Mouse (Mus musculus) spleen, adult 12 weeks (tissue): Measurements from ENCODE around the gene Arhgap10.
A peak's percentile ranks its signal among the peaks of the same experiment; 100 is the strongest.

Experiments
- DNase-seq: peaks from one replicate; pipeline ENCODE4 v3.0.0; 2022; ENCODE audit warnings: low spot score

The Arhgap10 gene

GRCm38 (mm10) chr8:77404017-77404416 is 113.7 kb downstream of the Arhgap10 start:
- DNase-seq: no peak

GRCm38 (mm10) chr8:77401934-77402333 is 115.8 kb downstream of the Arhgap10 start:
- no peak for DNase-seq

DNA sequence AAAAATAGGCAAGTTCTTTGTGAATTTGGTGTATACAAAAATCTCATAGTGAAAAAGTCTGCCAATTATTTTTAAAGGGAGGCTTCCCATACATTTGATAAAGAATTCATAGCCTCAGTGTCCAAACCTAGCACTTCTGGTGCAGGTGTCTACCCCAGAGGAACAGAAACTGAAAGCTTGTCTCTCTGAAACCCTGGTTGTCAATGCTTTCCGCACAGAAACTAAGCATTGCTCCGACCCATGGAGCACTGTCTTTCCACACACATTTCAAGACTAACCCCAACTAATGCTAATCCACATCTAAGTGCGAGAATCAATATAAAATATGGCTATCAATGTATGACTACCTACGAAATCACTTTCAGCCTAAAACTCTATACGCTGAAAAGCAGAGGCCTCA is 116.6 kb downstream of the Arhgap10 start:
- DNase-seq: no peak

GRCm38 (mm10) chr8:77384080-77384479 is 133.7 kb downstream of the Arhgap10 start:
- DNase-seq: no peak

GRCm38 (mm10) chr8:77383671-77384070 is 134.1 kb downstream of the Arhgap10 start:
- DNase-seq: no peak

GRCm38 (mm10) chr8:77380844-77381243 is 136.9 kb downstream of the Arhgap10 start:
- no peak for DNase-seq

GRCm38 (mm10) chr8:77379300-77379699 is 138.5 kb downstream of the Arhgap10 start:
- DNase-seq: peak; percentile 5

DNA sequence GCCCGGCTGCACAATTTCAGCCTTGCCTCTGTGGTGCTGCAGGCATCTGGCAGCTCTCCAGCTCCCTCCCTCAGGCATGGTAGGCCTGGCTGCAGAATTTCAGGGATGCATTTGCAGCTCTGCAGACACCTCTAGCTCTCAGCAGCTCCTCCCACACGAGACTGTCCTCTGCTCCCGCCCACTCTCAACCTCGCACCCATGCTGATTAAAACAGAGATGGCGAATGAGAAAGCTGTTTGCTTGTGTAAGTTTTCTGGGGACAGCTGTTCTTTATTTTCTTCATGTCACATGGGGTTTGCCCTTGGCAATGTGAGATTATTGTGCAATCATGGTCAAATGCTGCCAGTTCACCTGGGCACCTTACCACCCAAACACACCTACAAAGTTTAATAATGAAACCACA is 141.3 kb downstream of the Arhgap10 start:
- no peak for DNase-seq

DNA sequence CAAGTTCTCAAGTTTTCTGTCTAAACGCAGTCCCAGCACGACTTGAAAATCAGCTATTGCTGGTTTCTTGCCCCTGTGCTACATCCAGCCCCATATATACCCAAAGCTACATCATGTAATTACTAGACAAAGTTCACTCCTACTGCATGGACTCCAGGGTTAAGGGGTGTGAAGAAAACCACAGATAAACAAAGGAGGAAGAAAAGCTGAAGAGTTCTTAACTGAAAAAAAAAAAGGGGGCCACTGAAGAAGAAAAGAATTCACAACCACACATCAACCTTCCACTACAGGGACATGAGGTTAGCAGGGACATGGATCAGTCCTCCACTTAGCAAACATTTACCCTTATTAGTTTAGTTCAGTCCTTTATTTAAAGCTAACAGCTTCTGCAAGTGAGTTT is 141.8 kb downstream of the Arhgap10 start:
- no peak for DNase-seq

GRCm38 (mm10) chr8:77371006-77371405 is 146.7 kb downstream of the Arhgap10 start:
- DNase-seq: no peak

DNA sequence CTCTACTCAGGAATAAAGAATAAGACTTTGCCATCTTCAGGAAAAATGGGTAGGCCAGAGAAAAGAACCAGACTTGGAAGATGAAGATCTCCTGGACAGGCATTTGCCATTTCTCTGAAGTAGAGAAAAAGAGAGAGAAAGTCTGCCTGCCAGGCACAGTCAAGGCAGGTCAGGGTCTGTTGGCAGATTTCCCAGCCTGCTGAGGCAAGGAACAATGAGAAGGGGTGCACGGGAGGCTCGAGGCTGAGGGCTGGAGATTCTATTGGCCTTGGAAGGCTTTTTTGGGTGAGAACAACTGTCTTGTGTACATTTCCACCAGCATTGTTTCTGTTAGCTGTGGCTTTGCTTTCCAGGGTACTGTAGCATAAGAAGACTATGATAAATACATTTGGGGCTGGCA is 147.4 kb downstream of the Arhgap10 start:
- no peak for DNase-seq

DNA sequence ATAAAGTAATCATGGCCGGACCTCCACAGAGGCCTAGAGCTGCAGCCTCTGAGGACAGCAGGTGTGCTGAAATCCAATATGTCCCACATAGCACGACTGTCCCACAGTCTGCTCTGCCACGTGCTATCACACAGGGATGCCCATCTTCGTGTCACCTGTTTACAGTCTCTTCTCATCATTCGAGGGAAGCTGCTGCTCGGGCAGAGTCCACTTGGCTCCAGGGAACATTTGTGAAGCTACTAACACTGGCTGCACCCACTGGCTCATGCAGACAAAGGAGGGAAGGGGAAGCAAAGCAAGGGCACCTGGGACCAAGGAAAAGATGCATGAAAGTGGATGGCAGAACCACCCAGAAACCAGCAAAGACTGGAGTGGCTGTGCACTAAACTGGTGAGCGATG is 148.1 kb downstream of the Arhgap10 start:
- DNase-seq: no peak

DNA sequence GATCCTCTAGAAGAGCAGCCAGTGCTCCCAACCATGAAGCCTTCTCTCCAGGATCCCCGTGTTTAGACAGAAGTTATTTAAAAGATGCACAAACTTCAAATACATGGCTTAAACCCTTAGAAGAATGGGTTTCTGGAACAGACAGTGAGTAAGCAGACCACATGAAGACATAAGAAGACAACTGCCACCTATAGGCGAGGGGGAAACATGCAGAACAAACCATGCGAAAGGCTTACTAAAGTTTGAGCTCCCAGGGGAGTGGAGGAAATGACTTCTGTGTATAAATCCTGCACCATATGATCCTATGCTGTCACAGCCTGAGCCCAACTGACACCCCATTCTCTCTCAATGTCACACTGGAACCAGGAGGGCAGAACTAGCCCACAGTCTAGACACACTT is 150.7 kb downstream of the Arhgap10 start:
- no peak for DNase-seq

GRCm38 (mm10) chr8:77366446-77366845 is 151.3 kb downstream of the Arhgap10 start:
- no peak for DNase-seq

DNA sequence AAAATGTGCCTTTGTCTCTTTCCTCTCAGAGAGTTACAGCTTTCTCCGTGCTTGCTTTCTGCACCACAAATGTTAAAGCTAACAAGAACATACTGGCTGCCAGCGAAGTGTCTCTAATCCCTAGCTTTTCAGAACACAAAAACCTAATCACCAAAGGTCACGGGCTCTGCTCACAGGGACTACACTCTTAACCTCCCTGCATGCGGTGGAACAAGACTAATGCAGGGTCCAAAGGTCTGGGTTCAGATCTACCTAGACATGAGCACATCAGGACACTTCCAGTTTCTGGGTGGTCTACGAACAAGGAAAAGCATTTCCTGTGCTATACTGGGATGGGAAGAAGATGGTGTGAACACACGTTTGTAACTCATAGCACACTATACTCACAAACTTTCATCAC is 151.8 kb downstream of the Arhgap10 start:
- DNase-seq: no peak

- DNase-seq: no peak
Measured at GRCm38 (mm10) chr8:77364472-77364871, 153.3 kb downstream of the Arhgap10 start.

GRCm38 (mm10) chr8:77360853-77361252 is 156.9 kb downstream of the Arhgap10 start:
- DNase-seq: no peak

- no peak for DNase-seq
Measured at GRCm38 (mm10) chr8:77360423-77360822, 157.3 kb downstream of the Arhgap10 start.

DNA sequence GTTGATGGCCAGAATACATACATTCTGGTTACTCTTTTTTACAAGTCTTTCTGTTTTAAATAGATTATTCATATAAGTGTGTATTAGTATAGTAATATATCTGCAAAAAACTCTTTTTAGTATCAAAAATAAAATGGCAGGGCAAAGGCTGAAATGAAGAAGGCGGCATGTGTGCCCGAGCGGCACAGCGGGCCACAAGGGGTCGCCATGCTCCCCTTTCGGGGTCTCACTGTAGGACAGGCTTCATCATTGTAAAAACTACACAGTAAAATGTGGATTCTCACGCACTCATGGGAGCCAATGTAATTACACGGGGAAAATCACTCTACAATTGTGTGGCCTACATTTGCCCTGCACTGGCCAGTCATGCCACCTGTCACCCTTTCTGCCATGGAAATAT is 160.6 kb downstream of the Arhgap10 start:
- DNase-seq: no peak

DNA sequence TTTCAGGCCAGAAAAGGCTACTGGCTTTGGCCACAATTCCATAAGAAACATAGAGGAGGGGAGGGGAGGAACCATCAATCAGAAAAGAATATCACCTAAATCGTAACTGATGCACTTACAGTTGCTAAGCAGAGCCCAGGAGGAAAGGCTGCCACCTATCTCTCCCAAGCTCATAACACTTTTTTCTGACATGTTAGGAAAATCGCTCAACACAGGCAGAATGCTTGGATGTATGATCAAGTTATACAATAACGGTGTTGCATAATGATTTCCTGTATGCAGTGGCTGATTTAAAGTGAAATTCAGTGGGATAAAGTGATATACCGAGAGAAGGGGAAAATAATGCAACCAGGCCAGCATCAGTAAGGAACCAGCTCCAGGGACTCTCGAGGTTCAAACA is 162.4 kb downstream of the Arhgap10 start:
- no peak for DNase-seq

DNA sequence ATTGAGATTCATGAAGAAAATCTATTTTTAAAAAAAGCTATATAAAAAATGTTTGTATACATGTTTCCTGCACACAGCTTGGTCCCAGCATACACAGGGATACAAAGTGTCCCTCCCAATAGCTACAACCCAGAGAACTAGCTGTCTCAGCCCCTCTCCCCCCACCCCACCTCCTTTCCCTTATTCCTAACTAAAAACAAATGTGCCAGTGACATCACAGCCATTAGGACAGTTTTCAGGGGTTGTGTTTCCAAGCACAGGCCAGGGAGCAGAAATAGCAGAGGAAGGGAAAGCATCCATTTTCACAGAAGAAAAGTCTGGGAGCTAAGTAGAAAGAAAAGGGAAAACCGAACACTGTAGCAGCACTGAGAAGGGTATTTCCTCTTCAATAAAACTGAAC is 163.6 kb downstream of the Arhgap10 start:
- no peak for DNase-seq

DNA sequence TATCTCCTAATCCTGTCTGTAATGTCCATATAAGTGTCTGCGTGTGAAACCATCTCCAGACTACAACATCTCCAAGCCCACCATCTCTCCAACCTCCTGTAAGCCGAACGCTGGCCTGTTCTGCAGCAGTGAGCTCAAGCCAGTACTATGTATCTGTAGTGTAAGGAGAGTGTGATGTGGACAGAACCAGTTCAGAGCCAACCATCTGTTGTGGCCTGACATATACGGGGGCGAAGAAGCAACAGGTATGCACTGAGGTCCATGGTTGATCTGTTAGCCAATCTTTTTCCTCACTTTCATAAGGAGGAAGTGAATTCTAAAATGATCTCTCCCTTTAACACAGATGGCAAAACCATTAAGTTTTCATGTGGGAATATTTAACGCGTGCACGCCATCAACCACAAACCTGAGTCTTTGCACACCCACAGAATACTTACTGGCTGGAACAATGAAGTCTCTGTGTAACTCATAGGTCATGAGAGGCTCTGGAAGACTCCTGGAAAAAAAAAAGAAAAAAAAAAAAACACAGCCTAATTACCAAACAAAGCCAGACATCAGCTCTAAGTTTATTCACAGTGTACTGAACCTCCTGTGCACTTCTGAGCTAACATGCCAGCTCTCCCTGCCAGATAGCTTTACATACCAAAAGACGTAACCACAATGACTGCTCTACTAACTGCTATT is 166.4 kb downstream of the Arhgap10 start:
- no peak for DNase-seq

- DNase-seq: no peak
Measured at GRCm38 (mm10) chr8:77350121-77350777, 167.5 kb downstream of the Arhgap10 start.

- DNase-seq: no peak
Measured at GRCm38 (mm10) chr8:77343916-77344315, 173.8 kb downstream of the Arhgap10 start.
